Comparison of ENCODE assay signal across 8 mouse cellular contexts in the genomic region with DNA sequence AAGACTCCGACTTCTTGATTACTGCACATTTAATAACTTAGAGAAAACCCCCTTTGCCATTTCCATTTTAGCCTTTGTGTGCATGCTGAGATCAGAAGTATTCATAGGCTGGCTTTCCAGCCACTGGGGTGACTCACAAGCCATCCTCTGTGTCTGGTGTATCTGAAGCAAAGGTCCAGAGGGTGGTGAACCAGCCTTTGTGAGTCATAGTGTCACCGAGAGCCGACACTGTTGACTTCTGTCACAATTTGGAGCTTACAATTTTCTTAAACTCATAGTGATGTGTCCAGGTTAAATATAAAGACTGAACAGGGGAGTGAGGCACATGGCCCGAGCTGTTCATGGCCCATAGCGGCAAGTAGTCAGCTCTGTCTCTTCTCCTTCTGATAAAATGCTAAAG.
DNase-seq lines count a peak whose midpoint lies in the region; ATAC-seq lines count a peak whose summit lies in the region.

No protein-coding gene starts in this region.

- no peak for ATAC-seq in lung, embryonic 16.5 days (ENCODE audit: low read depth)
- ATAC-seq in stomach, embryonic 16.5 days (ENCODE audit: insufficient read depth, low FRiP score) = no peak
- no peak for ATAC-seq in megakaryocyte progenitor cell, adult 5-6 weeks (replicated peaks; ENCODE audit: poor library complexity)

- H3K4me2 ChIP-seq in lung, embryonic 16.5 days (ENCODE audit: low read depth, low read length) = peak overlapping the region; percentile 50
- peak overlapping the region; percentile 43 for H3K4me2 ChIP-seq in stomach, embryonic 16.5 days (ENCODE audit: low read depth, low read length)

- H3K4me3 ChIP-seq in lung, embryonic 16.5 days (ENCODE audit: low read length) = peak overlapping the region; percentile 34
- H3K4me3 ChIP-seq in stomach, embryonic 16.5 days (replicated peaks; ENCODE audit: low read length) = peak overlapping the region; percentile 30

- peak overlapping the region; percentile 54 for H3K9ac ChIP-seq in lung, embryonic 16.5 days (ENCODE audit: low read length)
- peak overlapping the region; percentile 56 for H3K9ac ChIP-seq in stomach, embryonic 16.5 days (ENCODE audit: low read length)

- peaks cover 50% of the 10 kb centered on the region for H3K4me1 ChIP-seq in lung, embryonic 16.5 days (replicated peaks; ENCODE audit: control insufficient read depth, insufficient read depth, low read length)
- H3K4me1 ChIP-seq in stomach, embryonic 16.5 days (ENCODE audit: control insufficient read depth, insufficient read depth, low read length) = peaks cover 40% of the 10 kb centered on the region

- 53% methylated on average over 5 of the region's 5 CpGs for WGBS in lung, embryonic 16.5 days
- 65% methylated on average over 5 of the region's 5 CpGs for WGBS in stomach, embryonic 16.5 days

- DNase-seq in adrenal gland, postnatal 36 days = peak; percentile 69 to 75
- no peak for DNase-seq in adrenal gland, postnatal 10 days
- no peak for DNase-seq in lung, postnatal 4 days
- DNase-seq in induced T-regulatory cell, adult 2 months (ENCODE audit: low read depth) = peak; percentile 81
- no peak for DNase-seq in testis, postnatal 10 days (ENCODE audit: low spot score)

- H3K27me3 ChIP-seq in lung, embryonic 16.5 days (ENCODE audit: control insufficient read depth, insufficient read depth, low read depth, low read length) = no peaks in the 10 kb centered on the region
- H3K27me3 ChIP-seq in stomach, embryonic 16.5 days (ENCODE audit: control insufficient read depth, insufficient read depth, low read length) = no peaks in the 10 kb centered on the region

- H3K27ac ChIP-seq in lung, embryonic 16.5 days (ENCODE audit: low read length) = peak overlapping the region; percentile 65
- H3K27ac ChIP-seq in stomach, embryonic 16.5 days (ENCODE audit: low read length) = peak overlapping the region; percentile 78

- H3K36me3 ChIP-seq in lung, embryonic 16.5 days (ENCODE audit: control insufficient read depth, insufficient read depth, low read length) = no peaks in the 10 kb centered on the region
- no peaks in the 10 kb centered on the region for H3K36me3 ChIP-seq in stomach, embryonic 16.5 days (ENCODE audit: control insufficient read depth, insufficient read depth, low read length)

- no peaks in the 10 kb centered on the region for H3K9me3 ChIP-seq in lung, embryonic 16.5 days (ENCODE audit: control insufficient read depth, low read length)
- no peaks in the 10 kb centered on the region for H3K9me3 ChIP-seq in stomach, embryonic 16.5 days (replicated peaks; ENCODE audit: control insufficient read depth, low read length)

Comparison
In these comparisons a context has a peak if more than half of its experiments do, and no peak if none do; other contexts are left out.
1. DNase-seq: peak in adrenal gland, postnatal 36 days (2 of 2) and induced T-regulatory cell, adult 2 months (single experiment); none in adrenal gland, postnatal 10 days (single experiment), lung, postnatal 4 days (0 of 2) and testis, postnatal 10 days (single experiment).